Mouse (Mus musculus) neutrophil, adult 5-6 weeks (primary cell): Measurements from ENCODE around the gene Hspb3. TPM values are rescaled to one million over a fixed set of nuclear protein-coding genes. Genes with fewer than 3 reads are reported as not detected.
A peak's percentile ranks its signal among the peaks of the same experiment; 100 is the strongest.

Experiments
- ATAC-seq: fragments of 151-379, 151-347 bp; 2 replicates; pipeline ENCODE4 v1.8.0; 2017; ENCODE audit warnings: mild to moderate bottlenecking, moderate TSS enrichment; ENCODE audit not compliant: insufficient number of reproducible peaks, poor library complexity, low FRiP score, severe bottlenecking; ENCODE audit errors: extremely low read depth
- total RNA-seq: library from RNA; stranded (forward); fragments of 200-1000 nt; gene quantifications from 2 replicates; pipeline ENCODE4 v1.2.3, GENCODE M21; 2017

The Hspb3 gene
- total RNA-seq, 1 experiment from 2014 or later: not detected

- no peak for ATAC-seq
These were observed 22.4 kb downstream of the Hspb3 start for GRCm38 (mm10) chr13:113640944-113641597.

- peak; percentile 55; the same call in 1 of the 2 replicates for ATAC-seq
These were observed 24.6 kb downstream of the Hspb3 start for GRCm38 (mm10) chr13:113638914-113639313.

DNA sequence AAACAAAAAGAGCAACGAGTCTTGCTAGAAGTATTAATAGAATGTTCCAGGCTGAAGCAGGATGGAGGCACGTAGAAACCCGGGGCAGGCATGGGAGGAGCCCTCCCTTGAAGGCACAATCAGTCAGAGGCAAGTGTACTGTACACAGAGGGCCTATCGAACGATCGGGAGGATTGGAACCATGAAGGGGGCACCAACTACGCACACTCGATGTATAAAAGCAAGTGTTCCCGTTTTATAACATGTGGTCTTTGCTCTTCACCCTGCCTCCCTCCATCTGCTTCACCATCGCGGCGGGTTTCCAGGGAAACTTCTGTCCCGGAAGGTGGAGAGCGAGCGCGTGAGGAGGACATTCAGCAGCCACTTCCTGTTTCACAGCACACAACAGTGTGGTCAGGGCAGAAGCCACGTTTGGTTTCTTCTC is 27.7 kb downstream of the Hspb3 start:
- peak; percentile 57 for ATAC-seq

DNA sequence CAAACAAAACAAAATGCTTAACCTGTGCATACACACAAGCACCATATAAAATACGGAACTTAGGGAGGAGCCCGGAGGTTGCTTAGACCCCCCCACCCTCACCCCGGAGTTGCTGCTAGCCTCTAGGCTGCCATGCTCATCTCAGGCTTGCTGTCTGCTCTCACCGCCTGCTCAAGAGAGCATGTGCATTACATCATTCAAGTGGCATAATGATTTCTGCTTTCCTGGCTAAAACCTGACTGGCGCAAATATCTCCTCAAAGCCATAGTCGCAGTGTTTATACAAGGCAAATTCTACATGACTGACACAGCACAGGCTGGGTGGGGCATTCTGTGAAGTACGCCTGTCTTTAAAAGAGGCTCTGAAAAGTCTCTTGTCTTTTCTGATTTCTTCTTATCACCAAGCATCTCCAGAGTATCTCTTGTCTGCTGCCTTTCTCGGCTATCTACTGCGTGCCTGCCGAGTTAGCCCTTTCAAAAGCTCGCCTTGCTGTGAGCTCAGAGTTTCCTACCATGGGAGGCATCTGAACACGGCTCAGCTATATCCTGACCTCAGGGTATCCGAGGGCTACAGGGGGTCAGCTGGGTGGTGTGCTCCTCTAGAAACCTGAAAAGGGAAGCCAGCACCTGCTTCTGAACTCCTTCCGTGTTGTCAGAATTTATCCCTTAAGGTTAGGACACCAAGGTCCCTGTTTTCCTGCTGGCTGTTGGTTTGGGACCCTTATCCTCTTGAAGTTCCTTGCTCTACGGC is 28.6 kb downstream of the Hspb3 start:
- no peak for ATAC-seq

DNA sequence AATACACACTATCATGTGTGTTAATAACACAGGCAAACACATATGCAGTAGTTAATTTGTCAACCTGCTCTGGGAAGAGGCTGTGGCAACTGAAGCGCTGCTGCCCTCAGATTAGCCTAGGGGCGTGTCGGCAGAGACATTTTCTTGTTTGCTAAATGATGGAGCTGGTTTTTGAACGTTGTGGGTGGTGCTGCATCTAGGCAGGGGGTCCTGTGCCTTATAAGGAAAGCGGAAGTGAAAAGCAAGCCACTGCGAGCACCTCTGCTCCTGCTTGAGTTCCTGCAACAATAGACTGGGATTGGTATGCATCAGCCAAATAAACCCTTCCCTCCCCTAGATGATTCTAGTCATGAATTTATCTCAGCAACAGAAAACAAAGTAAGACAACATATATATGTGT is 31.0 kb downstream of the Hspb3 start:
- ATAC-seq: no peak

GRCm38 (mm10) chr13:113627601-113628000 is 35.9 kb downstream of the Hspb3 start:
- no peak for ATAC-seq

GRCm38 (mm10) chr13:113622865-113623255 is 40.6 kb downstream of the Hspb3 start:
- no peak for ATAC-seq

GRCm38 (mm10) chr13:113622122-113622864 is 41.2 kb downstream of the Hspb3 start:
- no peak for ATAC-seq

- ATAC-seq: no peak
These were observed 44.5 kb downstream of the Hspb3 start for GRCm38 (mm10) chr13:113619003-113619402.

GRCm38 (mm10) chr13:113617891-113618823 is 45.3 kb downstream of the Hspb3 start, which contains the start of gene Snx18:
Snx18 (minus strand) TSS chr13:113618564.
- peak; percentile 79 for ATAC-seq

DNA sequence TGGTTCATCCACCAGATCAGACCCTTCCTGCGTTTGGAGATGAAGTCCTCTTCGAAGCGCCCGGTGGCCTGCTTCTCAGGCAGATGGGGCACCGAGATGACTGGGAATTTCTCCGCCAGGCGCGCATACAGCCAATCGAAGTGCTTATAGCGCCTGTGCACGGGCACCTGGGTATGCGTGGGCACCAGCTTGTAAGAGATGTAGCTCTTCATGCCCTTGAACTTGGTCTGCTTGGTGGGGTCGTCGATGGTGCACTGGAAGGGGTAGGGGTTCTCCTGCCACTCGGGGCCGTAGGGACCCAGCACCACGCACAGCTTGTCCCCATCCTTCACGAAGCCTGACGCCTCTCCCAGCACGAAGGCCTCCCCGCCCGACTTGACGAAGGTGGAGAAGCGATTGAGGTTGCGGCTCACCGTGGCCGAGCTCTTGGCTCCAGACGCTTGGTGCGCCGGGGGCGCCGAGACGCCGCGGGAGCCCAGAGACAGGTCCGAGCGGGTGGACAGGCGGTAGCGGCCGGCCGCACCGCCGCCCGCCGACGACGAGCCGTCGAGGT is 46.1 kb downstream of the Hspb3 start:
- ATAC-seq: no peak

- no peak for ATAC-seq
These were observed 46.6 kb downstream of the Hspb3 start for GRCm38 (mm10) chr13:113616751-113617337.

- no peak for ATAC-seq
These were observed 47.4 kb downstream of the Hspb3 start for GRCm38 (mm10) chr13:113615971-113616671.

- ATAC-seq: peak; percentile 36; the same call in 1 of the 2 replicates
These were observed 47.9 kb downstream of the Hspb3 start for GRCm38 (mm10) chr13:113615546-113615941.

- ATAC-seq: peak; percentile 60
These were observed 48.6 kb downstream of the Hspb3 start for GRCm38 (mm10) chr13:113614635-113615545.

- peak; percentile 14; the same call in 1 of the 2 replicates for ATAC-seq
These were observed 49.6 kb downstream of the Hspb3 start for GRCm38 (mm10) chr13:113613882-113614281.
